Mouse (Mus musculus): Measurements from ENCODE around the gene Akr1e1. TPM values are rescaled to one million over a fixed set of nuclear protein-coding genes. Genes with fewer than 3 reads are reported as not detected.

Gene Akr1e1
- polyA plus RNA-seq, 1 experiment from 2014 or later: 34.3 TPM

DNA sequence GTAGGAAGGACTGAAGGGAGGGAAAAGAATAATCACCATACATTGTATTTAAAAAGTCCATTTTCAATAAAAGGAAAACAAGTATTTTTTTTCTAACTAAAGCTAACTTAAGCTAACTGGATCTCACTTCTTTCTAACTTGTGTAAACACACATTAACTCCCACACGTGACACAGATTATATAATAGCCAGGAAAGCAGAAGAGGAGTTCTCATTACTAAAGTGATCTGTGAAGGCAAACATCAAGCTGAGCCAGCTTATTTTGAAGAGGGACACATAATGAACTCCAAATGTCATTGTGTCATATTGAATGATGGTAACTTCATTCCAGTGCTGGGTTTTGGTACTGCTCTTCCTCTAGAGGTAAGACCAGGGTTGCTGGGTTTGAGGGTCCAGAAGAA, 35.1 kb downstream of the Akr1e1 start, which contains the start of gene Akr1c21:
Gene Akr1c21 (plus strand): TSS at position 205 of the 400 bp plus-strand sequence.
- no peaks in the 10 kb centered on the region for H3K27me3 ChIP-seq
- no peak for ATAC-seq
- TF ChIP-seq CTCF (IDR thresholded peaks at IDR 0.05): no peak
- no peak for DNase-seq (ENCODE audit: low read depth, low spot score)
- in situ Hi-C loops (cut with MboI; ENCODE audit: low pct_unique_long_range_greater_than_20kb): no loop called here
- ChIA-PET POLR2A (interaction anchor here (0.6 kb wide), 1 partner anchor 12 kb away, joined by 3 read pairs; no protein-coding TSS in a partner anchor), CTCF (interaction anchor here (0.6 kb wide), 1 partner anchor 241 kb away, joined by 3 read pairs; no protein-coding TSS in a partner anchor)

GRCm38 (mm10) chr13:4565996-4566395, 43.0 kb downstream of the Akr1e1 start:
- in situ Hi-C loops (cut with MboI; ENCODE audit: low pct_unique_long_range_greater_than_20kb): no loop called here

DNA sequence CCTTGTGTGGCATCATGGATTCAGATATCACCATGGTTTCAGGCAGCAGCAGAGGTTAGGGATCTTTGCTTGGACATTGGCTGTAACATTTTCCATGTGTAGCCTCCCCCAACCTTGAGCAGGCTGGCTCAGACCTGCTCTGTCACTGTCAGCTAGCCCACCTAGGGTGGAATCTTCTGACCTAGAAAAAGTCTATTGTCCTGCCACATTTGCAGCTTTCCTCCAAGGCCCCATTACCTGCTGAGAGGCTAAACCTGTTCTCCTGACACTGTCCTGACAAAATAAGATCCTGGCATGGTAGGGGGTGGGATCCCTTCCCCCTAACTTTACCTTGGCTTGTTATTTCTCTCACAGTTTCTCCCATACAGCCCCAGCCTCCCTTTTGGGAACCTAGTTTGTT, 48.5 kb downstream of the Akr1e1 start:
- ATAC-seq (no peak), DNase-seq (ENCODE audit: low read depth, low spot score) (no peak)
- ChIA-PET CTCF (no interaction called here), POLR2A (no interaction called here)
- in situ Hi-C loops (cut with MboI; ENCODE audit: low pct_unique_long_range_greater_than_20kb): no loop called here
- TF ChIP-seq CTCF (IDR thresholded peaks at IDR 0.05): no peak
- H3K27me3 ChIP-seq: peaks cover 8% of the 10 kb centered on the region

More at GRCm38 (mm10) chr13:4565996-4566395, 43.0 kb downstream of the Akr1e1 start:
- ATAC-seq (no peak), DNase-seq (ENCODE audit: low read depth, low spot score) (no peak)
- CTCF ChIA-PET: interaction anchor here (0.9 kb wide), 1 partner anchor 9 kb away, joined by 4 read pairs; no protein-coding TSS in a partner anchor
- POLR2A ChIA-PET: interaction anchor here (1.0 kb wide), 1 partner anchor 11 kb away, joined by 3 read pairs; no protein-coding TSS in a partner anchor
- H3K27me3 ChIP-seq: no peaks in the 10 kb centered on the region
- no peak for TF ChIP-seq CTCF (IDR thresholded peaks at IDR 0.05)

DNA sequence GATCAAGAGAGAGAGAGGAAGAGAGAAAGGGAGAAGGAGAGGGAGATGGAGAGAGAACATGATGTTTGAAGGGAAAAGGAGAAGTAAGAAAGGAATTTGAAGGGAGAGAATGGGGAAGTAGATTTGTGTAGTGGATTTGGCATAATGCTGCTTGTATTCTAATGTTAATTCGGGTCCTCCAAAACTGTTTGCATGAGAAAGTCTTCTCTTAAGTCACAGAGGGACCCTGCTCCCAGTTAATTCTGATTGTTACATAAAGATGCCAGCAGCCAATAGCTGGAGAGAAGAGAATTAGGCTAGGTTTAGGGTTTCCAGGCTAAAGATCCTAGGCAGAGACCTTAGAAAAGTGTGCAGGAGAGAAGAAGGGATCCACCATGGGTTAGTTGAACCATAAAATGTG, 49.8 kb downstream of the Akr1e1 start:
- peaks cover 8% of the 10 kb centered on the region for H3K27me3 ChIP-seq
- ChIA-PET POLR2A (no interaction called here), CTCF (no interaction called here)
- in situ Hi-C loops (cut with MboI; ENCODE audit: low pct_unique_long_range_greater_than_20kb): no loop called here
- DNase-seq (ENCODE audit: low read depth, low spot score): no peak
- no peak for ATAC-seq
- no peak for TF ChIP-seq CTCF (IDR thresholded peaks at IDR 0.05)

Other genes starting within 250 kb of the Akr1e1 start
- gene Akr1c6, start 174.9 kb downstream of the Akr1e1 start, polyA plus RNA-seq (2021): not detected
- 0.45 TPM for gene Akr1c20, start 85.8 kb downstream of the Akr1e1 start, polyA plus RNA-seq (2021)
- gene Akr1c21, start 35.1 kb downstream of the Akr1e1 start, polyA plus RNA-seq (2021): 0.06 TPM

Data from Patski (cell line).